Mouse (Mus musculus): ENCODE measurements around the gene Pa2g4. TPM values are rescaled to one million over a fixed set of nuclear protein-coding genes. Genes with fewer than 3 reads are reported as not detected.

Pa2g4 gene
- total RNA-seq, 2 experiments from 2014 or later, result 60.4 to 61.7 TPM

- no peak for DNase-seq (ENCODE audit: low spot score in 2 of 2)
Observed at GRCm38 (mm10) chr10:128538340-128538870, 27.4 kb downstream of the Pa2g4 start.

- peak; percentile 70 to 96 for DNase-seq (ENCODE audit: low spot score in 2 of 2)
Observed at GRCm38 (mm10) chr10:128536266-128536940, 29.4 kb downstream of the Pa2g4 start.

GRCm38 (mm10) chr10:128535624-128536265, 30.0 kb downstream of the Pa2g4 start:
- no peak for DNase-seq (ENCODE audit: low spot score in 2 of 2)

GRCm38 (mm10) chr10:128535206-128535605, 30.6 kb downstream of the Pa2g4 start:
- DNase-seq (ENCODE audit: low spot score in 2 of 2), result no peak

GRCm38 (mm10) chr10:128526366-128527356, 39.1 kb downstream of the Pa2g4 start:
- DNase-seq (ENCODE audit: low spot score in 2 of 2), result no peak

GRCm38 (mm10) chr10:128525671-128526308, 40.0 kb downstream of the Pa2g4 start, which contains the start of gene Esyt1:
Esyt1 (minus strand) TSS chr10:128525871.
- peak; percentile 88 to 95 for DNase-seq (ENCODE audit: low spot score in 2 of 2)

GRCm38 (mm10) chr10:128524732-128525662, 40.8 kb downstream of the Pa2g4 start:
- DNase-seq (ENCODE audit: low spot score in 2 of 2), result no peak

- no peak for DNase-seq (ENCODE audit: low spot score in 2 of 2)
Observed at GRCm38 (mm10) chr10:128524111-128524731, 41.6 kb downstream of the Pa2g4 start.

GRCm38 (mm10) chr10:128522351-128522750, 43.4 kb downstream of the Pa2g4 start:
- no peak for DNase-seq (ENCODE audit: low spot score in 2 of 2)

GRCm38 (mm10) chr10:128520591-128520990, 45.2 kb downstream of the Pa2g4 start:
- DNase-seq (ENCODE audit: low spot score in 2 of 2), result no peak

- peak in 1 of 2 experiments; percentile 63 for DNase-seq (ENCODE audit: low spot score in 2 of 2)
Observed at GRCm38 (mm10) chr10:128518833-128519232, 47.0 kb downstream of the Pa2g4 start.

GRCm38 (mm10) chr10:128516677-128517076, 49.1 kb downstream of the Pa2g4 start:
- no peak for DNase-seq (ENCODE audit: low spot score in 2 of 2)

- DNase-seq (ENCODE audit: low spot score in 2 of 2), result no peak
Observed at GRCm38 (mm10) chr10:128516029-128516428, 49.8 kb downstream of the Pa2g4 start.

GRCm38 (mm10) chr10:128515044-128515443, 50.7 kb downstream of the Pa2g4 start:
- no peak for DNase-seq (ENCODE audit: low spot score in 2 of 2)

GRCm38 (mm10) chr10:128511761-128512160, 54.0 kb downstream of the Pa2g4 start:
- DNase-seq (ENCODE audit: low spot score in 2 of 2), result no peak

- no peak for DNase-seq (ENCODE audit: low spot score in 2 of 2)
Observed at GRCm38 (mm10) chr10:128511189-128511588, 54.6 kb downstream of the Pa2g4 start.

- DNase-seq (ENCODE audit: low spot score in 2 of 2), result no peak
Observed at GRCm38 (mm10) chr10:128510301-128510700, 55.5 kb downstream of the Pa2g4 start.

GRCm38 (mm10) chr10:128509831-128510230, 56.0 kb downstream of the Pa2g4 start:
- no peak for DNase-seq (ENCODE audit: low spot score in 2 of 2)

- no peak for DNase-seq (ENCODE audit: low spot score in 2 of 2)
Observed at GRCm38 (mm10) chr10:128509203-128509602, 56.6 kb downstream of the Pa2g4 start.
